Mouse (Mus musculus) embryo, embryonic 11 days (tissue): ENCODE data around the gene Sec24c.
"Not testable (repeated sequence)": the region's sequence is repeated elsewhere in the genome, so short reads cannot be mapped to it uniquely, and the experiment has no call there.

Source experiments
- DNase-seq: peaks from one replicate; pipeline ENCODE4 v3.0.0-alpha.2; 2015

The Sec24c gene

DNA sequence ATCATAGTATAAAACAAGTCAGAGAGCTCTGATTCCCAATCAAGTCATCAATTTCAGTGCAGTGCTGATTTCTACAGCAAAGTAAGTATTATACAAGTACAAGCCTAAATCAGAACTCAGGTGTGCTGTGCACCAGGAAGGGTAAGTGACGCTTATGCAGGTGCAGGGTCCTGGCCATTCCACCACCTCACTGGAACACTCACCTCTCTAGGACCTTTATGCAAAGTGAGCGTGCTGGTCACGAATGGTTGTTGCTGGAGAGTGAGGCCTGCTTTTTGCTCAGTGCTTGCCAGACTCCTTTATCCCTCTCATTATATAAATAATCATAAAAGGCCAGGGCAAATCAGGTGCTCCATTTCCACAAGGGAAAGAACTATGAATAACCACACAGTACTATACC is 26.3 kb downstream of the Sec24c start:
- no peak for DNase-seq

GRCm38 (mm10) chr14:20701554-20701953 is 27.4 kb downstream of the Sec24c start:
- no peak for DNase-seq

GRCm38 (mm10) chr14:20702096-20702740 is 28.1 kb downstream of the Sec24c start:
- no peak for DNase-seq

- DNase-seq, result peak; percentile 94
Measured at GRCm38 (mm10) chr14:20702741-20703381, 28.8 kb downstream of the Sec24c start, which contains the start of gene Chchd1. Gene Chchd1 (plus strand): TSS chr14:20703006.

- not testable (repeated sequence) for DNase-seq
Measured at GRCm38 (mm10) chr14:20703461-20703860, 29.4 kb downstream of the Sec24c start.

- DNase-seq, result peak; percentile 96
Measured at GRCm38 (mm10) chr14:20707201-20708190, 33.4 kb downstream of the Sec24c start, which contains the start of gene Zswim8. Gene Zswim8 (plus strand): TSS chr14:20707552.

DNA sequence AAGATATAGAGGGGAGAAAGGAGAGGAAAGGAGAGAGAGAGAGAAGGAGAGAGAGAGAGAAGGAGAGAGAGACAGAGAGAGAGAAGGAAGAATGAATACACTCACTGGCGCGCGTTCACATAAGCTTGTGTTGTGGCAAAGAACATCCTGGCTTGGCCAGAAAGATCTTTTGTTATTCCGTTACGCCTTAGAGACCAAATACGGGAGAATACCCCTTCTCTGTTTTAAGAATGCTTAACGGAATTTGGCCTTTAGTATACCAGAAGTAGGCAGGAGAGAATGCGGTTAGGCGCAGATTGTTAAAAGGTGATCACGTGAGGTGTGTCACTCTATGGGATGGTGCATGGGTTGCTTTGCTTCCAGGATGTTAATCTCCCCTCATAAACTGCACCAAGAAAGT is 34.1 kb downstream of the Sec24c start:
- no peak for DNase-seq

DNA sequence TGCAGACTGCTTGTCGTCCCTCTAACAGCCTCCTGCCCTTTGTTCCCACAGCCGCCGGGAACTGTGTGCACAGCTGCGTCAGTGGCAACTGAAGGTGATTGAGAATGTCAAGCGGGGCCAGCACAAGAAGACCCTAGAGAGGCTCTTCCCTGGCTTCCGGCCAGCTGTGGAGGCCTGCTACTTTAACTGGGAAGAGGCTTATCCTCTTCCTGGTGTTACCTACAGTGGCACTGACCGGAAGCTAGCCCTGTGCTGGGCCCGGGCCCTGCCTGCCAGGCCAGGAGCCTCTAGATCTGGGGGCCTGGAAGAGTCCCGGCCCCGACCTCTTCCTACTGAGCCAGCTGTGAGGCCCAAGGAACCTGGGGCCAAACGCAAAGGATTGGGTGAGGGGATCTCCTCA is 39.7 kb downstream of the Sec24c start:
- no peak for DNase-seq

DNA sequence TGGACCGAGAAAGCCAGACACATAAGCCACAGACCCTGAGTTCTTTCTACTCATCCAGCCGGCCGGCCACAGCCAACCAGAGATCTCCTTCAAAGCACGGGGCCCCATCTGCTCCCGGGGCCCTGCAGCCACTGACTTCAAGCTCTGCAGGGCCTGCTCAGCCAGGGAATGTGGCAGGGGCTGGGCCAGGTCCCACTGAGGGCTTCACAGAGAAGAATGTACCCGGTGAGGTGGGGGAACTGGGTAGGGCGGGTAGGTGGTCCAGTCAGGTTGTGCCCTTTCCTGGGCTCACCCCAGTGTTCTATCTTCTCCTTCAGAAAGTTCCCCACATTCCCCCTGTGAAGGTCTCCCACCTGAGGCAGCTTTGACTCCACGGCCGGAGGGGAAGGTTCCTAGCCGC is 44.3 kb downstream of the Sec24c start:
- no peak for DNase-seq

DNA sequence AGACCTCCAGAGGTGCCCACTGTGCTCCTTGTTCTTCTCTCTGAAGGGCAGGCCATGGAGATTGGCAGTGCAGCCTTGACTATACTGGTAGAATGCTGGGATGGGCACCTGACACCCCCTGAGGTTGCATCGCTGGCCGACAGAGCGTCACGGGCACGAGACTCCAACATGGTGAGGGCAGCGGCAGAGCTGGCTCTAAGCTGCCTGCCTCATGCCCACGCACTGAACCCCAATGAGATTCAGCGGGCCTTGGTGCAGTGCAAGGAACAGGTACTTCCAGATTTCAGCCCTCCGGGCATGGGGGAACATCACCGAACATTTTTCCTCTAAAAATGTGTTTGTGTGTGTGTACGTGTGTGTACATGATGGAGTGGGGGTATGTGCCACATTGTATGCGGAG is 45.7 kb downstream of the Sec24c start:
- DNase-seq, result no peak

DNA sequence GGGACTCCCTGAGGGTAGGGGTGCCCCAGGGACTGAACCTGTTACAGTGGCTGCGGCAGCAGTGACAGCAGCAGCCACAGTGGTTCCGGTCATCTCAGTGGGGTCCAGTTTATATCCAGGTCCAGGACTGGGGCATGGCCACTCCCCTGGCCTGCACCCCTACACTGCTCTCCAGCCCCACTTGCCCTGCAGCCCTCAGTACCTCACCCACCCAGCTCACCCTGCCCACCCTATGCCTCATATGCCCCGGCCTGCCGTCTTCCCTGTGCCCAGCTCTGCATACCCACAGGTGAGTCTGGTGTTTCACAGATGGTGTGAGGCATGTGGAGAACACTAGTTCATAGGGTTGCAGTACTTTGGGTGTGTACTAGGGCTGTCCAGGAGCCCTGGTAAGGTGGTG is 47.3 kb downstream of the Sec24c start:
- DNase-seq, result no peak

- DNase-seq, result no peak
Measured at GRCm38 (mm10) chr14:20723006-20723405, 48.9 kb downstream of the Sec24c start.

- DNase-seq, result peak; percentile 68
Measured at GRCm38 (mm10) chr14:20724043-20724442, 49.9 kb downstream of the Sec24c start.

- no peak for DNase-seq
Measured at GRCm38 (mm10) chr14:20725660-20726339, 51.7 kb downstream of the Sec24c start.

DNA sequence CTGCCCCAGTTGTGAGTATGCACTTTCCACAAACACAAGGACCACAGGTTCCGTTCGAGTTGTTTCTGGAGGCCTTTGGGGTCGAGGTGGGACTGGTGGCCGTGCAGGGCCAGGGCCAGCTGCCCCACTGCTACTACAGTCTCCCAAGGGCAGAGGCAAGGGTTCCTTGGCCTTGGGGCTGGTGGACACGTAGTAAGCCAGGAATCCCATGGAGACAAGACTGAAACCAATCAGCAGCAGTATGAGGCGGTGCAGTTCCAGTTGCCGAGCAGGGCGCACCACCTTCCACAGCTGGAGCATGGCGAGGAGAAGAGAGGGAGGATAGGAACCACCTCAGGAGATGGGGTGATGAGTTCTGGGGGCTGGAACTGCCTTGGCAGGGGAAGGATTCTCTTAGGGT is 55.8 kb downstream of the Sec24c start:
- DNase-seq, result no peak

- DNase-seq, result no peak
Measured at GRCm38 (mm10) chr14:20730853-20731602, 56.9 kb downstream of the Sec24c start.

DNA sequence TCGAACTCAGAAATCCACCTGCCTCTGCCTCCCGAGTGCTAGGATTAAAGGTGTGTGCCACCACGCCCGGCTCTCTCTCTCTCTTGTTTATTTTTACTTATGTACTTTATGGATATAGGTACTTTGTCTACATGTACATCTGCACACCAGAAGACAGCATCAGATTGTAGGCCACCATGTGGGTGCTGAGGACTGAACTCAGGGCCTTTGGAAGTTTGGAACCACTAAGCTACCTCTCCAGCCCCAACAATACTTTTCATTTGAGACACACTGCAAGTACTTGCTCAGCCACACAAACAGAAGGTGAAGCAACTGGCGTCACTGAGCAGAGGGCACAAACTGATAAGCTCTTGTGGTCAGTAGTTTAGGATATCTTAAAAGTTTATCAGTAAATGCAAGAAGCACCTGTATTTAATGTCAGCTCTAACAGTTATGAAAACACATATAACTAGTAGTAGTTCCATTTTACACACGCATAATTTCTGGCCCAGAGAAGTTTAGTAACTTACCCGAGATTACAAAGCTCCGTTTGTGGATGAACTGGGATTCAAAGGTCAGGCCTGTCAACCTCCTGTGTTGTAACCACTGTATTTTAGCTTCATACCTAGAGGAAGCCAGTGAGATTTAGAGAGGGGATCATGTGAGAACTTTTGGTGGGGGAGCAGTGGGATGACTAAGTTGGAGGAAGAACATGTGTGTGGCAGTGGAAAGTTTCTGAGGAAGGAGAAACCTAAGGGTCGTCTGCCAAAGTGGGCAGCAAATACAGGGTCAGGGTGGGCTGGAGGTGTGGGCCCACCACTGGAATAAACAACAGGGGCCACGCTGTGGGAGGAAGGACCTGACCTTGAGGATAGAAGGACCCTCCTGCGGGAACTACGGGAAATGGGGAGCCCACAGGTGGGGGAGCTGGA is 59.2 kb downstream of the Sec24c start:
- DNase-seq, result no peak

- peak; percentile 96 for DNase-seq
Measured at GRCm38 (mm10) chr14:20733952-20734774, 60.1 kb downstream of the Sec24c start, which contains the start of gene Ndst2. Gene Ndst2 (minus strand): TSS chr14:20734562.

DNA sequence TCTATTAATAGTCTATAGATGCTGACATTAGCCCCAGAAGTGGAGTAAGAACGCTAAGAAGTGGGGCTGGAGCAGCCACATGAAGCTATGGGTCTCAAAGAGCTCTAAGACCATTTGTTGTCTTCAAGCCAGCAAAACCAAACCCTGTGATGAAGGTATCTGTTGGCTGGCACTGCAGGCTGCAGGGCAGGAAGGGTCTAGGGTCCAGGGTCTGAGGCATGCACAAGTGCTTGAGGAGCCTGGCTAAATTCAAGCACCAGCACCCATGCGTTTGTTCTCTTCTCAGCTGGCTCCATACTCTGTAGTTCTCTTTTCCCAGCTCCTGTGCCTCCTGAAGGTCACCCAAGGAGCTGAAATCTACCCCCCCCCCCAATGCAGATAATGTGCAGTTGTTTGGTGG is 60.9 kb downstream of the Sec24c start:
- DNase-seq, result no peak

- no peak for DNase-seq
Measured at GRCm38 (mm10) chr14:20735892-20736390, 61.8 kb downstream of the Sec24c start.
